Mouse (Mus musculus): ENCODE data around the gene Itm2b.

- TF ChIP-seq CTCF (IDR thresholded peaks at IDR 0.05): no peak
- TF ChIP-seq EP300 (IDR thresholded peaks at IDR 0.05): no peak
Measured at GRCm38 (mm10) chr14:73376920-73377319, 8.2 kb downstream of the Itm2b start.
